26 mouse cellular contexts compared by ENCODE assay signal in the genomic region with DNA sequence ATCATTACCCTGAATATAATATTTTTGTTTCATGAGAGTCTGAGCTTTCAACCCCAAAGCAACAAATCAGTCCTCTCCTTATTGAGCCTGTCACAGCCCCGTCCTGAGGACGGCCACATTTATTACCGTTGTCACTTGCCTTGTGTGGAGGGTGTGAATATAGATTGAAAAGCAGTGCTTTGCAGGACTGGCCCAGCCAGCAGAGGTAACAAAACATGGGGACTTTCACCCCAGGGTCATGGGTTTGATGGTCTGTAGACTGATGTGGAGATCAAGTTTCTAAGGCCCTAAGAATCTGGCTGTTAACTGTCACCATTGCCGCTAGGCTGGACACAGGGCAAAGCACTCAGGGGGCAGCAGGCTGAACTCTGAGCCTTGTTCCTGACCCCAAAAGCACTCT.
DNase-seq lines count a peak whose midpoint lies in the region; ATAC-seq and TF ChIP-seq lines count a peak whose summit lies in the region.
"Had no signal": no experiment of that assay in that cellular context is flagged by ENCODE, and none has a peak within 500 bp of the region (broad histone marks: within the 10 kb centered on the region; RNA-seq: fewer than 3 reads in every experiment).

No protein-coding gene starts in this region.

- H3K36me3 ChIP-seq in kidney, postnatal 0 days (ENCODE audit: insufficient read depth, low read length), result no peaks in the 10 kb centered on the region
- H3K36me3 ChIP-seq: forebrain, embryonic 15.5 days; heart, embryonic 12.5 days; limb, embryonic 13.5 days; midbrain, embryonic 15.5 days; neural tube, embryonic 13.5 days had no signal

- WGBS in kidney, postnatal 0 days, result 21% methylated on average over 4 of the region's 4 CpGs

- H3K27ac ChIP-seq in kidney, postnatal 0 days, result no peak overlapping the region
- H3K27ac ChIP-seq: forebrain, embryonic 15.5 days; hindbrain, embryonic 14.5 days; limb, embryonic 13.5 days; liver, embryonic 14.5 days; midbrain, embryonic 15.5 days; neural tube, embryonic 13.5 days had no signal

- no peak for TF ChIP-seq CTCF in kidney, postnatal 0 days (IDR thresholded peaks at IDR 0.05; ENCODE audit: low read depth)

- intact Hi-C loops in heart, postnatal 36 days (cut with DNase I), result no loop called here

- no peaks in the 10 kb centered on the region for H3K9me3 ChIP-seq in kidney, postnatal 0 days (replicated peaks; ENCODE audit: low read length)
- H3K9me3 ChIP-seq: forebrain, embryonic 15.5 days; heart, embryonic 12.5 days; limb, embryonic 13.5 days; midbrain, embryonic 15.5 days; neural tube, embryonic 13.5 days had no signal

- no peak overlapping the region for H3K9ac ChIP-seq in kidney, postnatal 0 days (ENCODE audit: low read depth, low read length)
- H3K9ac ChIP-seq: forebrain, embryonic 15.5 days; heart, embryonic 12.5 days; hindbrain, embryonic 14.5 days; limb, embryonic 13.5 days; liver, embryonic 14.5 days; lung, embryonic 14.5 days; midbrain, embryonic 15.5 days; neural tube, embryonic 13.5 days had no signal

- H3K27me3 ChIP-seq in kidney, postnatal 0 days (ENCODE audit: insufficient read depth, low read length), result no peaks in the 10 kb centered on the region
- H3K27me3 ChIP-seq: forebrain, embryonic 15.5 days; heart, embryonic 12.5 days; midbrain, embryonic 15.5 days; neural tube, embryonic 13.5 days had no signal

- no peak overlapping the region for H3K4me3 ChIP-seq in kidney, postnatal 0 days (replicated peaks; ENCODE audit: low read depth, low read length)
- H3K4me3 ChIP-seq: forebrain, embryonic 15.5 days; heart, embryonic 12.5 days; limb, embryonic 13.5 days; midbrain, embryonic 15.5 days; neural tube, embryonic 13.5 days had no signal

- peak; percentile 81 for DNase-seq in heart, adult 11 months
- no peak for DNase-seq in heart, postnatal 36 days
- DNase-seq in kidney, postnatal 0 days (ENCODE audit: low spot score), result peak; percentile 76
- DNase-seq in kidney, postnatal 10 days, result no peak
- DNase-seq in forelimb bud, embryonic 11.5 days (ENCODE audit: low read depth, low spot score), result peak; percentile 46
- DNase-seq in mesoderm, embryonic 11.5 days (ENCODE audit: low read depth, low spot score), result peak; percentile 73
- DNase-seq in layer of hippocampus, postnatal 14 days (ENCODE audit: low spot score in 2 of 2), result no peak
- DNase-seq in lung, postnatal 14 days, result no peak
- DNase-seq: adrenal gland, adult 8-10 months; cerebellum, adult 11-12 months; cerebellum, postnatal 10 days; gastrocnemius, postnatal 14 days; heart, adult 18-20 months; heart, postnatal 10 days; kidney, adult 18-20 months; lung, embryonic 14.5 days; lung, postnatal 4 days; thymus, adult 2 months had no signal

- peak; percentile 40; the same call in 1 of the 2 replicates for ATAC-seq in kidney, postnatal 0 days (replicated peaks; ENCODE audit: low FRiP score, low read depth)
- ATAC-seq: activated CD4-positive, CD25-positive, alpha-beta regulatory T cell, adult 4 months; forebrain, embryonic 15.5 days; midbrain, embryonic 15.5 days had no signal

- no peak overlapping the region for H3K4me2 ChIP-seq in kidney, postnatal 0 days (ENCODE audit: low read length)
- H3K4me2 ChIP-seq: forebrain, embryonic 15.5 days; heart, embryonic 12.5 days; hindbrain, embryonic 14.5 days; limb, embryonic 13.5 days; lung, embryonic 14.5 days; midbrain, embryonic 15.5 days; neural tube, embryonic 13.5 days had no signal

- no peaks in the 10 kb centered on the region for H3K4me1 ChIP-seq in kidney, postnatal 0 days (replicated peaks; ENCODE audit: insufficient read depth, low read length)
- H3K4me1 ChIP-seq: forebrain, embryonic 15.5 days; midbrain, embryonic 15.5 days had no signal

Comparison
In these comparisons a context has a peak if more than half of its experiments do, and no peak if none do; other contexts are left out.
1. DNase-seq: peak in heart, adult 11 months (single experiment), kidney, postnatal 0 days (single experiment), forelimb bud, embryonic 11.5 days (single experiment) and mesoderm, embryonic 11.5 days (single experiment); none in heart, postnatal 36 days (0 of 2), kidney, postnatal 10 days (single experiment), layer of hippocampus, postnatal 14 days (0 of 2) and lung, postnatal 14 days (single experiment).